Mouse (Mus musculus): ENCODE data around the gene Yju2.

GRCm38 (mm10) chr17:55953751-55954150, 5.1 kb upstream of the Yju2 start:
- TF ChIP-seq CTCF (IDR thresholded peaks at IDR 0.05; ENCODE audit: low read depth, low read length) (no peak), POLR2A (IDR thresholded peaks at IDR 0.05; ENCODE audit: extremely low read depth, insufficient read depth, low read length) (no peak)

Data from liver, adult 2 months (tissue).